Mouse (Mus musculus) MEL (cell line): ENCODE data around the gene Per2. TPM values are rescaled to one million over a fixed set of nuclear protein-coding genes. Genes with fewer than 3 reads are reported as not detected.
A peak's percentile ranks its signal among the peaks of the same experiment; 100 is the strongest.

Experiments used
- DNase-seq: peaks from one replicate; pipeline ENCODE4 v3.0.0; 2011; ENCODE audit warnings: low read depth, low spot score
- H3K27ac ChIP-seq: 2 replicates; pipeline ENCODE4 v1.5.1; 2012; ENCODE audit warnings: low read depth, mild to moderate bottlenecking, control low read depth, low read length, moderate library complexity; ENCODE audit not compliant: control insufficient read depth
- H3K27me3 ChIP-seq, 2 experiments: fragments of 150-350 bp in 1 of 2; sonication (generic) in 1 of 2; 2 replicates each; pipeline ENCODE4 v1.6.1; 2012; ENCODE audit warnings: low read length in 2 of 2, mild to moderate bottlenecking in 2 of 2, improper control_type of control experiment in 1 of 2, moderate library complexity in 1 of 2; ENCODE audit not compliant: insufficient read depth in 2 of 2, control insufficient read depth in 1 of 2
- H3K36me3 ChIP-seq, 2 experiments: 2 replicates each; pipeline ENCODE4 v1.6.1; 2012 to 2014; ENCODE audit warnings: low read length in 2 of 2, improper control_type of control experiment in 1 of 2, inconsistent platforms in 1 of 2, mild to moderate bottlenecking in 1 of 2; ENCODE audit not compliant: insufficient read depth in 2 of 2, control insufficient read depth in 1 of 2
- H3K4me1 ChIP-seq, 2 experiments: fragments of 150-350 bp in 1 of 2; sonication (generic) in 1 of 2; 2 replicates each; pipeline ENCODE4 v1.6.1; 2012; ENCODE audit warnings: low read length in 2 of 2, improper control_type of control experiment in 1 of 2, mild to moderate bottlenecking in 1 of 2; ENCODE audit not compliant: insufficient read depth in 2 of 2, control insufficient read depth in 1 of 2
- H3K4me3 ChIP-seq, 2 experiments: fragments of 150-350 bp in 1 of 2; sonication (generic) in 1 of 2; 2 replicates each; pipeline ENCODE4 v1.5.1; 2012; ENCODE audit warnings: low read depth in 2 of 2, low read length in 2 of 2, mild to moderate bottlenecking in 2 of 2, moderate library complexity in 2 of 2, control low read depth in 1 of 2, improper control_type of control experiment in 1 of 2; ENCODE audit not compliant: control insufficient read depth in 1 of 2, insufficient read depth in 1 of 2
- H3K79me2 ChIP-seq: 2 replicates; pipeline ENCODE4 v1.6.1; 2012; ENCODE audit warnings: mild to moderate bottlenecking, low read length, moderate library complexity; ENCODE audit not compliant: control insufficient read depth, poor library complexity, insufficient read depth
- H3K9ac ChIP-seq: 2 replicates; pipeline ENCODE4 v1.6.1; 2012; ENCODE audit warnings: low read depth, mild to moderate bottlenecking, control low read depth, low read length, moderate library complexity; ENCODE audit not compliant: control insufficient read depth, poor library complexity, severe bottlenecking
- H3K9me3 ChIP-seq: fragments of 150-350 bp; sonication (generic); replicated peaks from 2 replicates; pipeline ENCODE4 v1.6.1; 2012; ENCODE audit warnings: mild to moderate bottlenecking, low read length, improper control_type of control experiment, moderate library complexity; ENCODE audit not compliant: insufficient read depth
- BHLHE40 ChIP-seq: IDR thresholded peaks from 2 replicates; pipeline ENCODE4 v1.6.1; 2012; ENCODE audit warnings: low read depth, mild to moderate bottlenecking, inconsistent platforms, low read length, improper control_type of control experiment, borderline replicate concordance
- CHD1 ChIP-seq: IDR thresholded peaks from 2 replicates; pipeline ENCODE4 v1.6.1; 2012; ENCODE audit warnings: low read depth, mild to moderate bottlenecking, inconsistent platforms, low read length, improper control_type of control experiment
- CTCF ChIP-seq, 3 experiments: IDR thresholded peaks in 2 of 3; conservative IDR thresholded peaks in 1 of 3; 2 replicates each; pipeline ENCODE4 v1.5.1; 2011 to 2012; ENCODE audit warnings: low read length in 3 of 3, low read depth in 2 of 3, mild to moderate bottlenecking in 2 of 3, improper control_type of control experiment in 1 of 3, inconsistent platforms in 1 of 3, mixed read lengths in 1 of 3, moderate library complexity in 1 of 3; ENCODE audit not compliant: control insufficient read depth in 1 of 3, insufficient read depth in 1 of 3, poor library complexity in 1 of 3, severe bottlenecking in 1 of 3
- E2F4 ChIP-seq: IDR thresholded peaks from 2 replicates; pipeline ENCODE4 v1.6.1; 2011; ENCODE audit warnings: low read depth, low read length, improper control_type of control experiment, borderline replicate concordance
- ELF1 ChIP-seq: IDR thresholded peaks from 2 replicates; pipeline ENCODE4 v1.6.1; 2014; ENCODE audit warnings: low read depth, mild to moderate bottlenecking, inconsistent platforms, low read length, improper control_type of control experiment, moderate library complexity
- EP300 ChIP-seq, 2 experiments: IDR thresholded peaks; 2 replicates each; pipeline ENCODE4 v1.6.1; 2011; ENCODE audit warnings: improper control_type of control experiment in 2 of 2, low read length in 2 of 2, low read depth in 1 of 2, mild to moderate bottlenecking in 1 of 2
- ETS1 ChIP-seq: IDR thresholded peaks from 2 replicates; pipeline ENCODE4 v1.6.1; 2012; ENCODE audit warnings: low read depth, mild to moderate bottlenecking, inconsistent platforms, low read length, improper control_type of control experiment, moderate library complexity
- GATA1 ChIP-seq: IDR thresholded peaks from 2 replicates; pipeline ENCODE4 v1.6.1; 2011; ENCODE audit warnings: low read depth, low read length, improper control_type of control experiment
- JUND ChIP-seq: IDR thresholded peaks from 2 replicates; pipeline ENCODE4 v1.6.1; 2011; ENCODE audit warnings: low read depth, mild to moderate bottlenecking, improper control_type of control experiment, low read length
- KAT2A ChIP-seq: conservative IDR thresholded peaks from 2 replicates; pipeline ENCODE4 v1.6.1; 2012; ENCODE audit warnings: low read depth, low read length, improper control_type of control experiment, inconsistent platforms
- MAFK ChIP-seq: IDR thresholded peaks from 2 replicates; pipeline ENCODE4 v1.6.1; 2011; ENCODE audit warnings: low read depth, mild to moderate bottlenecking, low read length, improper control_type of control experiment, borderline replicate concordance
- MAX ChIP-seq: IDR thresholded peaks from 2 replicates; pipeline ENCODE4 v1.6.1; 2011; ENCODE audit warnings: low read length, improper control_type of control experiment
- MAZ ChIP-seq: IDR thresholded peaks from 2 replicates; pipeline ENCODE4 v1.6.1; 2012; ENCODE audit warnings: low read depth, mild to moderate bottlenecking, inconsistent platforms, low read length, improper control_type of control experiment
- MEF2A ChIP-seq: IDR thresholded peaks from 2 replicates; pipeline ENCODE4 v1.6.1; 2014; ENCODE audit warnings: low read depth, mild to moderate bottlenecking, inconsistent platforms, low read length, improper control_type of control experiment; ENCODE audit not compliant: poor library complexity, insufficient replicate concordance, severe bottlenecking; ENCODE audit errors: extremely low read depth
- MXI1 ChIP-seq: IDR thresholded peaks from 2 replicates; pipeline ENCODE4 v1.6.1; 2011; ENCODE audit warnings: mild to moderate bottlenecking, low read depth, low read length, improper control_type of control experiment
- MYC ChIP-seq: IDR thresholded peaks from 2 replicates; pipeline ENCODE4 v1.6.1; 2011; ENCODE audit warnings: low read depth, mild to moderate bottlenecking, low read length, improper control_type of control experiment, moderate library complexity
- NELFE ChIP-seq: IDR thresholded peaks from 2 replicates; pipeline ENCODE4 v1.6.1; 2011; ENCODE audit warnings: low read depth, low read length, improper control_type of control experiment
- NRF1 ChIP-seq: IDR thresholded peaks from 2 replicates; pipeline ENCODE4 v1.6.1; 2014; ENCODE audit warnings: low read depth, mild to moderate bottlenecking, inconsistent platforms, low read length, improper control_type of control experiment, moderate library complexity; ENCODE audit not compliant: poor library complexity, insufficient read depth, severe bottlenecking
- POLR2AphosphoS2 ChIP-seq: IDR thresholded peaks from 2 replicates; pipeline ENCODE4 v1.6.1; 2011; ENCODE audit warnings: low read length, improper control_type of control experiment
- POLR2AphosphoS5 ChIP-seq: IDR thresholded peaks from 2 replicates; pipeline ENCODE4 v1.6.1; 2012; ENCODE audit warnings: low read depth, borderline replicate concordance, mild to moderate bottlenecking, inconsistent platforms, low read length, moderate library complexity, mixed read lengths
- RAD21 ChIP-seq: IDR thresholded peaks from 2 replicates; pipeline ENCODE4 v1.6.1; 2011; ENCODE audit warnings: mild to moderate bottlenecking, low read depth, low read length, improper control_type of control experiment
- RCOR1 ChIP-seq: IDR thresholded peaks from 2 replicates; pipeline ENCODE4 v1.6.1; 2012; ENCODE audit warnings: low read depth, mild to moderate bottlenecking, inconsistent platforms, low read length, improper control_type of control experiment
- SIN3A ChIP-seq: IDR thresholded peaks from 2 replicates; pipeline ENCODE4 v1.6.1; 2012; ENCODE audit warnings: low read length, improper control_type of control experiment, inconsistent platforms
- TCF12 ChIP-seq: IDR thresholded peaks from 2 replicates; pipeline ENCODE4 v1.6.1; 2014; ENCODE audit warnings: low read depth, mild to moderate bottlenecking, inconsistent platforms, low read length, improper control_type of control experiment, moderate library complexity
- UBTF ChIP-seq: IDR thresholded peaks from 2 replicates; pipeline ENCODE4 v1.6.1; 2012; ENCODE audit warnings: low read depth, mild to moderate bottlenecking, inconsistent platforms, low read length, improper control_type of control experiment, moderate library complexity, borderline replicate concordance; ENCODE audit not compliant: insufficient read depth
- ZC3H11A ChIP-seq: IDR thresholded peaks from 2 replicates; pipeline ENCODE4 v1.6.1; 2012; ENCODE audit warnings: low read depth, mild to moderate bottlenecking, inconsistent platforms, low read length, improper control_type of control experiment
- ZMIZ1 ChIP-seq: IDR thresholded peaks from 2 replicates; pipeline ENCODE4 v1.6.1; 2012; ENCODE audit warnings: low read depth, mild to moderate bottlenecking, inconsistent platforms, low read length, improper control_type of control experiment, moderate library complexity
- ZNF384 ChIP-seq: IDR thresholded peaks from 2 replicates; pipeline ENCODE4 v1.6.1; 2012; ENCODE audit warnings: low read depth, mild to moderate bottlenecking, inconsistent platforms, low read length, improper control_type of control experiment
- polyA plus RNA-seq, 2 experiments: library from polyadenylated mRNA; stranded (reverse) in 1 of 2; unstranded in 1 of 2; fragments of >175 nt in 1 of 2; fragments of >200 nt in 1 of 2; gene quantifications; 2 replicates each; pipeline versions ENCODE4 v1.2.1 to v1.2.4; 2012; ENCODE audit warnings: low replicate concordance in 2 of 2, low read depth in 1 of 2; ENCODE audit not compliant: insufficient read length in 2 of 2, insufficient read depth in 1 of 2, missing spikeins in 1 of 2
- total RNA-seq: library from RNA; depleted of rRNA; stranded (reverse); fragments of 300-350 nt; gene quantifications from 2 replicates; pipeline ENCODE4 v1.2.3, GENCODE M21; 2012

The Per2 gene
- total and polyA plus RNA-seq, 3 experiments: 4.3 to 8.3 TPM; not detected in 1

DNA sequence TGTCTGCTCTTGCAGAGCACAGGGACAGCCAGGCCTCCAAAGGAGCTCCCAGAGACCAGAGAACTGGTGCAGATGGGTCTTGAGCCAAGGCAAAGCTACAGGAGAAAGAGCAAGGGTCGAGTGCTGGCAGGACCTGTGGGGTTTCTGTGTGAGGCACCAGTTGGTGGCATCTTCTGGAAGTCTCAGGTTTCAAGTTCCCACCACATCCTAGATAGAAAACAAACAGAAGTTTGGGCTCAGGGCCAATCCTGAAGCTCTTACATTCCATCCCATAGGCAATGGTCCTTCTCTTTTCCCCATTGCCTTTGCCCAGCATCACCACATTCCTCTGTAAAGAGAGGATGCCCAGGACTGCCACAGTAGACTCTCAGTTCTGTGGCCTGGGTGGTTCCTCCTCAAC, 54.1 kb downstream of the Per2 start:
- TF ChIP-seq POLR2AphosphoS5 (no peak), ETS1 (no peak), MAFK (no peak), BHLHE40 (no peak), NRF1 (no peak), RCOR1 (no peak), MAZ (no peak), ZNF384 (no peak), CHD1 (no peak), POLR2AphosphoS2 (no peak), RAD21 (no peak), MEF2A (no peak), ZMIZ1 (no peak), EP300 (IDR thresholded peaks at IDR 0.05; ENCODE audit: low read depth in 1 of 2, low read length in 2 of 2) (no peak)

GRCm38 (mm10) chr1:91398260-91399062, 60.7 kb downstream of the Per2 start, which contains the start of gene Ilkap:
Ilkap (minus strand) TSS chr1:91398815.
- Histone ChIP-seq H3K4me1 (peaks cover 11 to 14% of the 10 kb centered on the region in 2 experiments), H3K27me3 (no peaks in the 10 kb centered on the region; a peak in 1 of 4 replicates)
- TF ChIP-seq JUND: no peak
- peak; percentile 65; the same call in 1 of the 2 replicates for TF ChIP-seq TCF12
- TF ChIP-seq MYC: 0 out of 2 replicates have a peak, but pooled peaks have one; percentile 25
- no peak for TF ChIP-seq ZNF384
- no peak; the same call in 1 of the 2 replicates for TF ChIP-seq E2F4
- TF ChIP-seq MXI1: peak; percentile 75
- TF ChIP-seq SIN3A: peak; percentile 64
- TF ChIP-seq POLR2AphosphoS5: no peak
- TF ChIP-seq RAD21: no peak
- TF ChIP-seq ELF1: 0 out of 2 replicates have a peak, but pooled peaks have one; percentile 10
- TF ChIP-seq UBTF: 0 out of 2 replicates have a peak, but pooled peaks have one; percentile 86
- no peak for TF ChIP-seq ZC3H11A
- TF ChIP-seq MAX: peak; percentile 55; the same call in 1 of the 2 replicates
- peak; percentile 71 for TF ChIP-seq POLR2AphosphoS2
- TF ChIP-seq CTCF (IDR thresholded peaks at IDR 0.05 in 2 of 3, conservative IDR thresholded peaks at IDR 0.05 in 1 of 3; ENCODE audit: control insufficient read depth in 1 of 3, insufficient read depth in 1 of 3, low read depth in 2 of 3, low read length in 3 of 3, poor library complexity in 1 of 3, severe bottlenecking in 1 of 3): no peak
- TF ChIP-seq NRF1: peak; percentile 88
- no peak for TF ChIP-seq GATA1
- TF ChIP-seq ZMIZ1: no peak; the same call in 1 of the 2 replicates
- TF ChIP-seq NELFE: peak; percentile 81
- no peak; the same call in 1 of the 2 replicates for TF ChIP-seq KAT2A

More for the DNA sequence above, 54.1 kb downstream of the Per2 start:
- H3K9me3 ChIP-seq: no peaks in the 10 kb centered on the region
- no peak overlapping the region for H3K4me3 ChIP-seq
- H3K27ac ChIP-seq: no peak overlapping the region
- no peaks in the 10 kb centered on the region; a peak in 2 of 4 replicates for H3K27me3 ChIP-seq
- DNase-seq: no peak
- no peaks in the 10 kb centered on the region for H3K79me2 ChIP-seq
- no peak overlapping the region for H3K9ac ChIP-seq
- no peaks in the 10 kb centered on the region for H3K36me3 ChIP-seq
- H3K4me1 ChIP-seq: no peaks in the 10 kb centered on the region

More at GRCm38 (mm10) chr1:91398260-91399062, 60.7 kb downstream of the Per2 start, which contains the start of gene Ilkap:
- Histone ChIP-seq H3K79me2 (peaks cover 40% of the 10 kb centered on the region), H3K9me3 (no peaks in the 10 kb centered on the region), H3K9ac (peak within 1 kb of the TSS; percentile 89), H3K27ac (peak within 1 kb of the TSS; percentile 63), H3K36me3 (peaks cover 22 to 25% of the 10 kb centered on the region in 2 experiments), H3K4me3 (peak within 1 kb of the TSS; percentile 92 to 97)
- peak; percentile 91 for DNase-seq
